Mouse (Mus musculus): ENCODE results near the gene Ccdc71.

Gene Ccdc71

DNA sequence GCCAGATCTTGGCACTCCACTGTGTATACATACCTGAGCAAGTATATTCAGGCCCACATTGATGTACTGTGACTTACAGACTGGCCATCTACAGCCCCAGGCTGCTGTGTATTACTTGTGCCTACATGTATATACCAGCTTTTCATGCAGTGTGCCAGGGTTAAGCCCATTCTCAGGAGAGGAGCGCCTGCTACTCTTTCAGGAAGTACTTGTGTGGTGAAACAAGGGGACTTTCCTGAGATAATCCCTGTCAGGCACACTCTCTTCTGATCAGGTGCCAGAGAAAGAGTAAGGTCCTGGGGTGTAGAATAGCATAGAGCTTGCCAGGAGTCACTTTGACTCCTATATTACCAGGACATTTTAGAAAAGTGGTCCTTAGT, 398 bp upstream of the Ccdc71 start:
- DNase-seq: no peak

GRCm38 (mm10) chr9:108461181-108461631, 879 bp downstream of the Ccdc71 start, which contains the start of gene Klhdc8b:
Klhdc8b (minus strand) TSS chr9:108461581.
- no peak for DNase-seq

DNA sequence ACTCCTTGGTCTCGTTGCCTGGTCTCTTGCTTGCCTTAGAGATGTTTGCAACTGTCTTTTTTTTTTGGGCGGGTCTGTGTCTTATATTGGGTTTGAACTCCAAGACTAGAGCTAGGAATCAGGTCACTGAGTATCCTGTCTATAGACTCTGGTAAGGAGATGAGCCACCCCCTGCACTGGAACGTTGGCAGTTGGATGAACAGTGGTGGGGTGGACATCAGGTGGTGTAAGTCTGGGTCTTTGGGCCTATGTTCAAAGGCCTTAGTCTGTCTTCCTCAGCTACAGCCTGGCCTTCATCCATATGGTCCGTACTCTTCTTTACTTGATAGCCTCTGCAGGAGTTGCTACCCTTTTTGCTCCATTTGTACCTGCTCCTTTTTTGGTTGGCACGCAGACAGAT, 1.3 kb downstream of the Ccdc71 start:
- no peak for DNase-seq

DNA sequence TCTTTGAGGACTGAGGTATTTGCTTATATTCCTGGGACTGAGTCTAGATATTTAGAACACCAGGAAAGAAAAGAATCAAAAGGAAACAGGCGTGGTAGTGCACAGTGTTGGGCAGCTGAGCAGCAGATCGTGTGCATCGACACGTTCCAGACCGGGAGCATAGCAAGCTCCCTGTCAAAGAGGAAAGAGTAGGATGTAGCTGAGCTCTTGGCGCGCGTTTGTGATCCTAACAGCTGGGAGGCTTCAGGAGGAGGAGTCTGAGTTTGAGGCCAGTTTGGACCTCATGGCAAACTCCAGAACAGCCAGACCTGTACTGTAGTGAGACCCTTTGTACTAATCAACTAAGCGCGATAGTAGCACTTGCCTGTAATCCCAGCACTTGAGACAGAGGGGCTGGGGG, 1.9 kb downstream of the Ccdc71 start:
- no peak for DNase-seq

- DNase-seq: no peak
Measured at GRCm38 (mm10) chr9:108463713-108464112, 3.4 kb downstream of the Ccdc71 start.

DNA sequence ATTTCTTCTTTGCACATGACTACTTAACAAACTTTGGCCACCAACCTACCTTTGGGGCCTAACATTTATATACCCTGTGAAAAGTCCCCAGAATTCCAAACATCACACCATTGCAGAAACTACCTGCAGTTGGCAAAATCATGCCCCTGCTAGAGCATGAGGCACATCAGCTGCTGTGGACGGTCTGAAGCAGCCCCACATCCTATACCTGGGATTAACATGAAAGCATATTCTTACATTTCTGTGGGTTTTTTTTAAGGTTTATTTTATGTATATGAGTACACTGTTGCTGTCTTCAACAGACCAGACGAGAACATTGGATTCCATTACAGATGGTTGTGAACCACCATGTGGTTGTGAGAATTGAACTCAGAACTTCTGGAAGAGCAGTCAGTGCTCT, 5.9 kb downstream of the Ccdc71 start:
- no peak for DNase-seq

GRCm38 (mm10) chr9:108469430-108469829, 9.1 kb downstream of the Ccdc71 start:
- no peak for DNase-seq

DNA sequence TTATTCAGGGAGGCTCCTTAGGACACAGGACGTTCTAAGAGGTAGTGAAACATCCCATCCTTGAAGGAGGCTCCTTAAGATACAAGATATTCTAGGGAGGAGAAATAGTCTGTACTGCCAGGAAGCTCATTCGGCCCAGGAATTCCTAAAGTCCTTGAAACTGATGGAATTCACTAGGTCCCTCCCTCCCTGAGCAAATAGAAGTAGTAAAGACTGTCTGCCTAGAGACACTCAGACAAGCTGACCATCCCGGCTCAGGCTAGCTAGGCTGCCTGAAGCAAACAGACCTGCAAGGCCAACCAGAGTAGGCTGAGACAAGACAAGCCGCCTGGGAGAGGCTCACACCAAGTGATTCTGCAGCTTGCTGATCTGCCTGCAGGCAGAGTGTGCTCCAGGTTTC, 9.5 kb downstream of the Ccdc71 start:
- no peak for DNase-seq

DNA sequence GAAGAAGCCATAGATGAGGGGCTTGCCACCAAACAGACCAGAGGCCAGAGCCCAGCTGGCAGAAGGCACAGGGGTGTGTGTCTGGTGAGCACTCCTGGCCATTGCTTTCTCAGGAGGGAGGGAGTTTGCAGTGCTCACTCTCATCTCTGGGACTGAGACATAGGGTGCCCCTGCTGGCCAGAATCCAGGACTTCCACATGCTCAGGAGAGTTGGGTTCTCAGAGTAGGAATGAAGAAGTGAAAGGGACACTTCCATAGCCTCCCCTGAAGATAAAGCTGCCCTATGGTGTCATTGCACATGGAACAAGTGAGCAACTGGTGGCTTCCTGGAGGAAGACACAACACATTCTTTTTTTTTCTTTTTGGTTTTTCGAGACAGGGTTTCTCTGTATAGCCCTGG, 14.2 kb downstream of the Ccdc71 start:
- DNase-seq: peak in 1 of 2 experiments; percentile 7

- DNase-seq: no peak
Measured at GRCm38 (mm10) chr9:108478638-108479156, 18.4 kb downstream of the Ccdc71 start.

DNA sequence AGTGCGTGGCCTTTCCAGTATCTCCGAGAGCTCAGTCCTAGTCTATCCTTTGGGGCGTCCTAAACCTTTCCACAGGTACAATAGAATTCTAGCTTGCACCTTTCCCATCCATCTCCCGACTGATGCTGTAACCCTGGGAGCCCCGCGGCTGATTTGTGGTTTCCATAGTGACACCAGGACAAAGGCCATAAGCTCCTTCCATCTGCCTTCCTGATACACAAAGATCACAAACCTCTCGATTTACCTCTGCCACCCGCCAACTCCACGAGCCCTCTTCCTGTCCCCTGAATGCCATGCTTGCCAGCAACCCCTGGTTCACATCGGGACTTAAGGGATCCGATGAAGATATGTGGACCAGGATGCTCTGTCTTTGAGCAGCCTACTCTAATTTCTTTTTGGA, 18.9 kb downstream of the Ccdc71 start:
- DNase-seq: no peak

DNA sequence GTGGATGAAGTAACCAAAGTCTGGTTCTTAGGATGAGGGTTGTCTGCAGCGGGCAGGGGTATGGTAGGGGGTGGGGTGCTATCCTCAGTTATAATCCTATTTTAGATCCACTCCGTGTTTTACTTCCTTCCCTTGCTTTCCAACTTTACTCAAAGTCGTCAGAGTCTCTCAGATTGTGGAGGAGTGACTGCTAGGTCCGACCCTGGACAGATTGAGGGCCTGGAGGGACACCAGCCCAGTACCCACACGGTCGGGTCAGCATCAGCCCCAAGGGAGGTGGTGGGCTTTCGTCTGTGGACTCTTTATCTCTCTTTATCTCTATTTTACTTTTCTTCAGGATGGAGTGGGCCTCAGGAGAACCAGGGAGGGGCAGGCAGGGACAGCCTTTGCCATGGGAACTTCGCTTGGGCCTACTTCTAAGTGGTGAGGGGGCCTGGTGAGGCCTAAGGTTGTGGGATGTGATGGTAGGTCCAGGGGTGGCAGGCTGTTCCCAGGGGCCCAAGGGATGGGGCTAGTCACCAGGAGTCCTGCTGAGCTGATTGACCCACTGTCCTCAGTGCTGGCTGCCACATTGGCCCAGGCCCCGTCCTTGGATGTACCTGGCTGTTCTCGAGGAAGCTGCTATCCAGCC, 19.5 kb downstream of the Ccdc71 start, which contains the start of gene Lamb2:
Gene Lamb2 (plus strand): TSS at position 16 of the 631 bp plus-strand sequence.
- no peak for DNase-seq

- DNase-seq: no peak
Measured at GRCm38 (mm10) chr9:108480813-108481519, 20.6 kb downstream of the Ccdc71 start.

DNA sequence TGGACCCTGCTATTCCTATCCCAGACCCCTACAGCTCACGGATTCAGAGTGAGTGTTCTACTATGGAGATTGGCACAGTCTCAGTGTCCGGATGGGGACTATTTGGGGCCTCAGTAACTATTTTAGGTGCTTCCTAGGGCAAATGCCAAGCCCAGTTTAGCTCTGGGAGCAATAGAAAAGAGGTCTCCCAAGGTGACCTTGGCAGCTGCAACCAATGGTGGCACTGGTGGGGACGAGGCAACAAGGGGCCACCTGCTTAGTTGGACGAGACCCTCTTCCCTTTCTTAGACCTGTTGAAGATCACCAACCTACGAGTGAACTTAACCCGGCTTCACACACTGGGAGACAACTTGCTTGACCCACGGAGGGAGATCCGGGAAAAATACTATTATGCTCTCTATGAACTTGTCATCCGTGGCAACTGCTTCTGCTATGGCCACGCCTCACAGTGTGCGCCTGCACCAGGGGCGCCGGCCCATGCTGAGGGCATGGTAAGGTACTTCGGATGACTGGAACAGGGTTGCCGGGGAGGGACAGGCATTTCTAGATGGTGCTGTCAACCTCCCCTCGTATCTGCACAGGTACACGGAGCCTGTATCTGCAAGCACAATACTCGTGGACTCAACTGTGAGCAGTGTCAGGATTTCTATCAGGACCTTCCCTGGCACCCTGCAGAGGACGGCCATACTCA, 21.3 kb downstream of the Ccdc71 start:
- no peak for DNase-seq

GRCm38 (mm10) chr9:108483051-108483790, 22.9 kb downstream of the Ccdc71 start:
- no peak for DNase-seq

DNA sequence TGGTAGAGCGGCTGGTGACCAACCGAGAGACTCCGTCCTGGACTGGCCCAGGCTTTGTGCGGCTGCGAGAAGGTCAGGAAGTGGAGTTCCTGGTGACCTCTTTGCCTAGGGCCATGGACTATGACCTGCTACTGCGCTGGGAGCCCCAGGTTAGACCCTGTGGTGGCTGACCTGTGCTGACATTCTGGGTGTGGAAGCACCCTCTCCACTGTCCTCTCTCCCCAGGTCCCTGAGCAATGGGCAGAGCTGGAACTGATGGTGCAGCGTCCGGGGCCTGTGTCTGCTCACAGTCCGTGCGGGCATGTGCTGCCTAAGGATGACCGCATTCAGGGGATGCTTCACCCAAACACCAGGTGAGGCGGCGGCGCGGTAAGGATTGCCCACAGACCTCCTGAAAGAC, 23.7 kb downstream of the Ccdc71 start:
- DNase-seq: no peak

DNA sequence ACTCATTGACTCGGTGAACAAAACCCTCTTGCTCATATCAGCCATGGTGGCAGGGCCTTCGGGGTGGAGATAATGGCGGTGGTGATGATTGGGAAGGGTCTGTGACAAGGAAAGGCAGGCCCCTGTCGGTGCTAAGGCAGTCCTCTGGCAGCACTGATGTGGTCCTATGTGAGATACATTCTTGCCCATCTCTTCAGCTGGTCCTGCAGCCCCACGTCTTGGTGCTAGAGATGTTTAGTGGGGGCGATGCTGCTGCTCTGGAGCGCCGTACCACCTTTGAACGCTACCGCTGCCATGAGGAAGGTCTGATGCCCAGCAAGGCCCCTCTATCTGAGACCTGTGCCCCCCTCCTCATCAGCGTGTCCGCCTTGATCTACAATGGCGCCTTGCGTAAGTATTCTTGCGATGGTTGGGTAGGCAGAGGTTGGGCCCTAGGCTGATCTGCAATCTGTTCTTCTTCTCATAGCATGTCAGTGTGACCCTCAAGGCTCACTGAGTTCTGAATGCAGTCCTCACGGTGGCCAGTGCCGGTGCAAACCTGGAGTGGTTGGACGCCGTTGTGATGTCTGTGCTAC, 25.1 kb downstream of the Ccdc71 start:
- DNase-seq: no peak

DNA sequence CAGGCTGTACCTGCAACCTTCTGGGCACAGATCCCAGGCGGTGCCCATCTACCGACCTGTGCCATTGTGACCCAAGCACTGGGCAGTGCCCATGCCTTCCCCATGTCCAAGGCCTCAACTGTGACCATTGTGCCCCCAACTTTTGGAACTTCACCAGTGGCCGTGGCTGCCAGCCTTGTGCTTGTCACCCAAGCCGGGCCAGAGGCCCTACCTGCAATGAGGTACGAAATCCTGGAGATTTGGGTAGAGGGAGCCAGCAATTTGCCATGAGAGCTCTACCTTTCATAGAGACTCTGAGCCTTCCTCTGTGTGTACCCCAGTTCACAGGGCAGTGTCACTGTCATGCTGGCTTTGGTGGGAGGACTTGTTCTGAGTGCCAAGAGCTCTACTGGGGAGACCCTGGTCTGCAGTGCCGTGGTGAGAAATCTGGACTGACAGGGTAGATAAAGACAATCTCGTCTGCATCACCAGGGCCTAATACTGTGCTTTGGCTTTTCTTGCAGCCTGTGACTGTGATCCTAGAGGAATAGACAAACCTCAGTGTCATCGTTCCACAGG, 26.7 kb downstream of the Ccdc71 start:
- DNase-seq: peak in 1 of 2 experiments; percentile 5

DNA sequence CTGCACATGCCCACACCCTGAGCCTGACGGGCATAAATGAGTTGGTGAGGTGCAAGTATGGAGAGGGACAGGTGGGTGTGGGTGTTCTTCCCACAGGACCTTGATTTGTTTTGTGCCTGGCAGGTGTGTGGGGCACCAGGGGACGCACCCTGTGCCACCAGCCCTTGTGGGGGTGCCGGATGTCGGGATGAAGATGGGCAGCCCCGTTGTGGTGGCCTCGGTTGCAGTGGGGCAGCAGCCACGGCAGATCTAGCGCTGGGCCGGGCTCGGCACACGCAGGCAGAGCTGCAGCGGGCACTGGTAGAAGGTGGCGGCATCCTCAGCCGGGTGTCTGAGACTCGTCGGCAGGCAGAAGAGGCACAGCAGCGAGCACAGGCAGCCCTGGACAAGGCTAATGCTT, 28.1 kb downstream of the Ccdc71 start:
- DNase-seq: peak in 1 of 2 experiments; percentile 14

DNA sequence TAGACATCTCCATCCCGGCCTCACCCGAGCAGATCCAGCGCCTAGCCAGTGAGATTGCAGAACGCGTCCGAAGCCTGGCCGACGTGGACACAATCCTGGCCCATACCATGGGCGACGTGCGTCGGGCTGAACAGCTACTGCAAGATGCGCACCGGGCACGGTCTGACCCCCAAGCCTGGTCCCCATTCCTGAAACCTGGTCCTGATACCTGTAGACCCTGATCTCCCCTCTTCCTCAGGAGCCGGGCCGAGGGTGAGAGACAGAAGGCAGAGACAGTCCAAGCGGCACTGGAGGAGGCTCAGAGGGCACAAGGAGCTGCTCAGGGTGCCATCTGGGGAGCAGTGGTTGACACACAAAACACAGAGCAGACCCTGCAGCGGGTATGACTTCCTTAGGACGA, 28.9 kb downstream of the Ccdc71 start:
- DNase-seq: peak in 1 of 2 experiments; percentile 17

GRCm38 (mm10) chr9:108489702-108490558, 29.6 kb downstream of the Ccdc71 start:
- peak; percentile 37 to 54 for DNase-seq

All from thymus, postnatal 36 days (tissue).